Mouse (Mus musculus) skeletal muscle tissue, adult 2 months (tissue): ENCODE data around the gene Zbtb17.

Experiments used
- DNase-seq: peaks from one replicate; pipeline ENCODE4 v3.0.0-alpha.2; 2012; ENCODE audit warnings: low read depth, low spot score

Zbtb17 gene

GRCm38 (mm10) chr4:141487581-141487980 lies 43.1 kb downstream of the Zbtb17 start:
- DNase-seq: no peak

- DNase-seq: no peak
Observed at GRCm38 (mm10) chr4:141488670-141489069, 44.2 kb downstream of the Zbtb17 start.

- DNase-seq: peak; percentile 48
Observed at GRCm38 (mm10) chr4:141500637-141501036, 56.2 kb downstream of the Zbtb17 start.

- no peak for DNase-seq
Observed at GRCm38 (mm10) chr4:141501058-141501457, 56.6 kb downstream of the Zbtb17 start.

GRCm38 (mm10) chr4:141502723-141503122 lies 58.3 kb downstream of the Zbtb17 start:
- no peak for DNase-seq

GRCm38 (mm10) chr4:141504471-141504870 lies 60.0 kb downstream of the Zbtb17 start:
- DNase-seq: no peak

- DNase-seq: no peak
Observed at GRCm38 (mm10) chr4:141505810-141506209, 61.4 kb downstream of the Zbtb17 start.

- DNase-seq: peak; percentile 76
Observed at GRCm38 (mm10) chr4:141506352-141506751, 61.9 kb downstream of the Zbtb17 start.

GRCm38 (mm10) chr4:141506893-141507292 lies 62.4 kb downstream of the Zbtb17 start:
- peak; percentile 43 for DNase-seq

- peak; percentile 18 for DNase-seq
Observed at GRCm38 (mm10) chr4:141510457-141510856, 66.0 kb downstream of the Zbtb17 start.

- DNase-seq: no peak
Observed at GRCm38 (mm10) chr4:141512145-141512544, 67.7 kb downstream of the Zbtb17 start.

GRCm38 (mm10) chr4:141514179-141514641 lies 69.8 kb downstream of the Zbtb17 start:
- DNase-seq: no peak
